Mouse (Mus musculus) kidney, postnatal 4 days (tissue): ENCODE measurements around the gene Rac1.
A peak's percentile ranks its signal among the peaks of the same experiment; 100 is the strongest.
"Not testable (repeated sequence)": the region's sequence is repeated elsewhere in the genome, so short reads cannot be mapped to it uniquely, and the experiment has no call there.

Source experiments
- DNase-seq, 2 experiments: peaks; one replicate each; pipeline ENCODE4 v3.0.0; 2021; ENCODE audit warnings: mixed read lengths in 2 of 2

The Rac1 gene

GRCm38 (mm10) chr5:143527486-143528307 lies at the start of gene Rac1:
Gene Rac1, minus strand, starts transcription at chr5:143528036.
- DNase-seq: peak; percentile 98 to 99

GRCm38 (mm10) chr5:143574261-143575178 lies 46.7 kb upstream of the Rac1 start:
- DNase-seq: peak; percentile 40 to 63

- no peak for DNase-seq
Observed at GRCm38 (mm10) chr5:143573067-143573466, 45.2 kb upstream of the Rac1 start.

DNA sequence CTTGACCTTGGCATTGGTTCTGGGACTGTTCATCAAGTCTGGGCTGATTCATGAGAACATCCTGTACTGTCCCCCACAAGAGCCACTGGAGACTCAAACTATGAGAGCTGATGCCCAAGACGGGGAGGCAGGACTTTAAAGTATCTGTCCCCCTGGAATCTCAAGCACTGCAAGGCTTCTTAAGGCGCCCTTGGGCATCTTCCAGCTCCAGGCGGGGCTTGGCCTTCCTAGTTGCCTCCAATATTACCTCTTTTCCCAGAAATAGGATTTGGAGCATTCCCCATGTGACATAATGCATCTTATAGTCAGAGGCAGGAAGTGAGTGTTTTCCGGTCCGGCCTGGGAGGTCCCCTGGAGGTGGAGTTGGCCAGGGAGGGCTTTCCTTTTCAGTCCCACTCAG lies 44.4 kb upstream of the Rac1 start:
- DNase-seq: peak; percentile 78 to 84

GRCm38 (mm10) chr5:143567860-143568259 lies 40.0 kb upstream of the Rac1 start:
- DNase-seq: peak; percentile 93 to 94

DNA sequence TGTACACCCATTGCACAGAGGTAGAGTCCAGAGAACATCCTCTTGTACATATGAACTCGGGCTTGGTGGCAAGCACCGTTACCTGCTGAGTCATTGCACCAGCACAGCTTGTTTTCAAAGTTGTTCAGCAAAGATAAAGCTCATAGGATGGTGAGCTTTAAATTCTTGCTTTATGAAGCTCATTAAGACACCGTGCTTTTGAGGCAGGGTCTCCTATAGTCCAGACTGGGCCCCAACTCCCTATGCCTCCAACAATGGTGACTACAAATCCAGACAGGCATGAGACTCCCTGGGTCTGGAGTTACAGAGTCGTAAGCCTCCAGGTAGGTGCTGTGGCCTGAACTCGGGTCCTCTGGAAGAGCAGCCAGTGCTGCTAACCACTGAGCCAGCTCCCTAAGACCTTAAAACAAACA lies 39.4 kb upstream of the Rac1 start:
- no peak for DNase-seq

- DNase-seq: not testable (repeated sequence)
Observed at GRCm38 (mm10) chr5:143566804-143567203, 39.0 kb upstream of the Rac1 start.

- no peak for DNase-seq
Observed at GRCm38 (mm10) chr5:143561544-143562185, 33.8 kb upstream of the Rac1 start.

DNA sequence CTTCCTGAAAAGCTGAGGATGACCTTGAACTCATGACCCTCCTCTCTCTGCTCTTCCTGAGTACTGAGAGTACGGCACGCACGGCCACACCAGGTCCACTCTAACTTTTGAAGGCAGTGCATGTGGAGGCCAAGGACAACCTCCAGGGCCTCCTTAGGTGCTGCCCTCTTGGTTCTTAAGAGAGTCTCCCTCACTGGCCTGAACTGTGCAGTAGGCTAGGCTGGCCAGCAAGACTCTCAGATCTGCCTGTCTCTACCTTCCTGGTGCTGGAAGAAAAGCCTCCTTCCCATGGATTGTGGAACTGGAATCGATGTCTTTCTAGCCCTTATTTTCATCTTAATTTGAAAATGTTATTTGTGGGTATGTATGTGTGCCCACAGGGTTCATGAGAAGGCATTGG lies 33.2 kb upstream of the Rac1 start:
- no peak for DNase-seq

GRCm38 (mm10) chr5:143558731-143559130 lies 30.9 kb upstream of the Rac1 start:
- no peak for DNase-seq

DNA sequence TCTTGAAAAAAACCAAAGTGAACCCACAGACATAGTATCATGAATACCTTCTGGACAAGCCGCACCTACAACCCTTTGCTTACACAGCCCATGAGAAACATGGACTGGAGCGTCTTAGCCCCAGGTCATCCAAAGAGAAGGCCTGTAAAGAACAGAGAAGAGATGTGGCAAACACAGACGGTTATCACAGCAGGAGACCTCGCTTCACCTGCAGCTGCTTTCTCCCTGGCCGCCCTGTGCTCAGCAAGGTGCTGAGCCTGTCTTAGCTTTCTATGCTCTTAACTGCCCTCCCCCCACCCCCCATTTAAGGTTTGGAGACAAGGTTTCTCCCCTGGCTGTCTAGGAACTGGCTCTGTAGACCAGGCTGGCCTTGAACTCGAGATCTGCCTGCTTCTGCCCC lies 27.4 kb upstream of the Rac1 start:
- DNase-seq: no peak

DNA sequence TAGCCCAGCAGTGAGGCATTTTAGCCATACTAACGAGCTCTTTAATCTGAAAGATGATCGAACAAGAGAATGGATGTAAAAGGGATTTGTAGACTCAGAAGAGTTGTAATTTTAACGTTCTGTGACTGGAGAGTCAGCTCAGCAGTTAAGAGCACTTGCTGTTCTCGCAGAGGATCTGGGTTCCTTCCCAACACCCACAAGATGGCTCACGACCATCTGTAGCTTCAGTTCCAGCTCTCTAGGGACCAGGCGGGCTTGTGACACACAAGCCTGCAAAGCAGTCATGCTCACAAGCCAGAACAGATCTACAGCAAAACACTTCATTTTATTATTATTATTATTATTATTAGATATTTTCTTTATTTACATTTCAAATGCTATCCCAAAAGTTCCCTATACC lies 25.1 kb upstream of the Rac1 start:
- no peak for DNase-seq

GRCm38 (mm10) chr5:143548922-143549321 lies 21.1 kb upstream of the Rac1 start:
- DNase-seq: not testable (repeated sequence)

DNA sequence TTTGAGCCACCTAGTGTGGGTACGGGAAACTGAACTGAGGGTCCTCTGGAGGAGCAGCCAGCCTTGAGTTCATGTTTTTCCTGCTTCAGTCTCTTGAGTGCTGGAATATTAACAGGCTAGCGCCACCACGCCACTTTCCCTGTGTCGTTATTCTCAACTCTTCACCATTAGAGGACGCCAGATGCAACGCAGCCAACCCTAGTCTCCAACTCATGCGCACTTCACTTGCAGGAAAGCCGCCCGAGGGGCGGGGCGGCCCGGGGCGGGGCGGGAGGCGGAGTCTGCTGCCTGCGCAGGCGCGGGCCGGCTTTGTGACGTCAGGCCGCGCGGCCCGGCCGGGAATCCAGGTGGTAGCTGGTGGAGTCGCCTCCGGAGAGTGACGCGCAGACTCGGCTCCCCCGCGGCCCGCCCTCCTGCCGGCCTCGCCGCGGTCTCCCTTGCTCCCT lies 20.6 kb upstream of the Rac1 start:
- DNase-seq: peak; percentile 96 to 98

DNA sequence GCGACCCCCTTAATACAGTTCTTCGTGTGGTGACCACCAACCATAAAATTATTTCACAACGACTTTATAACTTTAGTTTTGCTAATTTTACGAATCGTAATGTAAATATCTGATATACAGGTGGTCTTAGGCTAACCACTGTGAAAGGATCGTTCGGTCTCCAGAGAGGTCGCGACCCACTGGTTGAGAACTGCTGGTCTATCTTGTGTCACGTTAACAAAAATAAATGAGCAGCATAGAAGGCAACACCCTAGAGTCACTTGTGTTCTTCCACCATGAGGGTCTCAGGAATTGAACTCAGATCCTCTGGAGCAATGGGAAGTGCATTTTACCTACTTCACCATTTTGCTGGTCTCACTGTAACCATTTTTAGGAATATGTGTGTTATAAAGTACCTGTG lies 20.0 kb upstream of the Rac1 start:
- no peak for DNase-seq

DNA sequence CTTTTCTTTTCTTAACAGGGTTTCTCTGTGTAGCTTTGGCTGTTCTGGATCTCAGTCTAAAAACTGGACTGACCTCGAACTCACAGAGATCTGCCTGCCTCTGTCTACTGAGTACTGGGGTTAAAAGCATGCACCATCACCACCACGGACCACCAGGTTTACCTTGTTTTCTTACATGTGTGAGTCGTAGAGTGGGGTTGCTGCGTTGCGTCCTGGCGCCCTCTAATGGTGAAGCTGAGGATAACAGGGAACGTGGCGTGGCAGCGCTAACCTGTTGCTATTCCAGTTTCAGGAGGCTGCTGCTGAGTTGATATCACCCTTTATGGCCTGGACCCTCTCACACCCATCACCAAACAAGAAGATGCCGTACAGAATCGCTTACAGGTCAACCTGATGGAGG lies 19.5 kb upstream of the Rac1 start:
- peak; percentile 77 to 83 for DNase-seq

- DNase-seq: no peak
Observed at GRCm38 (mm10) chr5:143539111-143539510, 11.3 kb upstream of the Rac1 start.

- no peak for DNase-seq
Observed at GRCm38 (mm10) chr5:143537022-143537421, 9.2 kb upstream of the Rac1 start.

DNA sequence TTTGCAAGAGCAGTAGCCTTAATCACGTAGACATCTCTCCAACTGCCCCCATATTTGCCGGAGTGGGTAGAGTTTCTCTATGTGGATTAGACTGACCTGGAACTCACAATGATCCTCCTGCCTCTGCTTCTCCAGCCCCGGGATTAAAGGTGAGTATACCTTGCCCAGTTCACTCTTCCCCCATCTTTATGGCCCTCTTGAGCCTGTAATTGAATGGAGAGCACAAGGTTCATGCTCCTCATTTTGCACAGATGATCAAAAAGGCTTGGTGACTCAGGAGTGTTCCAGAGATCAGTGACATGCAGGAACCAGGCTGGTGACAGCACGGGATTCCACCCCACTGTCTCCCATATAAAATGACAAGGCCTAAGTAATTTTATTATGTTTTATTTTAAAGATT lies 7.1 kb upstream of the Rac1 start:
- no peak for DNase-seq

GRCm38 (mm10) chr5:143530715-143531114 lies 2.9 kb upstream of the Rac1 start:
- no peak for DNase-seq

GRCm38 (mm10) chr5:143528308-143528683 lies 460 bp upstream of the Rac1 start:
- no peak for DNase-seq

GRCm38 (mm10) chr5:143526698-143527331 lies 1.0 kb downstream of the Rac1 start:
- DNase-seq: peak; percentile 44 to 58
